Mouse (Mus musculus): ENCODE measurements around the gene Mbd3. TPM values are rescaled to one million over a fixed set of nuclear protein-coding genes. Genes with fewer than 3 reads are reported as not detected.

Gene Mbd3
- polyA plus RNA-seq, 1 experiment, result 199 TPM

DNA sequence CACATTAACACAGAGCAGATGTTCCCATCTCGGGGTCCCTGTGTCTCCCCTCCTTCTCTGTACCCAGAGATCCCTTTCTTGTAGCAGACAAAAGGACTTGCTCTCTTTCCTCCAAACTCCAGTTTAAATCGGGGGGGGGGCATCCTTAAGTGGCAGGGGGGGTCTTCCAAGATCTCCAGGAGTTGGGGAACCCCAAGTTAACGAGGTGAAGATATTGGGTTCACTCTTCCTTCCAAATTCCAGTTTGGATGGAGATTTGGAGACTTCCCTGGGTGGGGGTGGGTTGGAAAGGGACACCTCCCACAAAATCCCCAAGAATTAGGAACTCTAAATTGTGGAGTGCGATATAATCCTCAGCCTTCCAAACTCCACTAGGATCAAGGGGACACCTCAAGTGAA is 33.0 kb upstream of the Mbd3 start:
- no peaks in the 10 kb centered on the region for H3K27me3 ChIP-seq (ENCODE audit: control insufficient read depth, insufficient read depth, low read length)
- peak overlapping the region; percentile 62 for H3K4me3 ChIP-seq (replicated peaks; ENCODE audit: insufficient read depth, low read depth, low read length)
- DNase-seq, result no peak
- WGBS, result 7% methylated on average over 4 of the region's 4 CpGs
- no peak for TF ChIP-seq POLR2A (IDR thresholded peaks at IDR 0.05; ENCODE audit: borderline replicate concordance, insufficient read depth, low read length)
- no peak for TF ChIP-seq CTCF (IDR thresholded peaks at IDR 0.05; ENCODE audit: borderline replicate concordance, insufficient read depth, low read depth, low read length)
- H3K4me1 ChIP-seq (ENCODE audit: control insufficient read depth, insufficient read depth, low read length), result peaks cover 5% of the 10 kb centered on the region
- no peak overlapping the region for H3K27ac ChIP-seq (ENCODE audit: insufficient read depth, low read length)

DNA sequence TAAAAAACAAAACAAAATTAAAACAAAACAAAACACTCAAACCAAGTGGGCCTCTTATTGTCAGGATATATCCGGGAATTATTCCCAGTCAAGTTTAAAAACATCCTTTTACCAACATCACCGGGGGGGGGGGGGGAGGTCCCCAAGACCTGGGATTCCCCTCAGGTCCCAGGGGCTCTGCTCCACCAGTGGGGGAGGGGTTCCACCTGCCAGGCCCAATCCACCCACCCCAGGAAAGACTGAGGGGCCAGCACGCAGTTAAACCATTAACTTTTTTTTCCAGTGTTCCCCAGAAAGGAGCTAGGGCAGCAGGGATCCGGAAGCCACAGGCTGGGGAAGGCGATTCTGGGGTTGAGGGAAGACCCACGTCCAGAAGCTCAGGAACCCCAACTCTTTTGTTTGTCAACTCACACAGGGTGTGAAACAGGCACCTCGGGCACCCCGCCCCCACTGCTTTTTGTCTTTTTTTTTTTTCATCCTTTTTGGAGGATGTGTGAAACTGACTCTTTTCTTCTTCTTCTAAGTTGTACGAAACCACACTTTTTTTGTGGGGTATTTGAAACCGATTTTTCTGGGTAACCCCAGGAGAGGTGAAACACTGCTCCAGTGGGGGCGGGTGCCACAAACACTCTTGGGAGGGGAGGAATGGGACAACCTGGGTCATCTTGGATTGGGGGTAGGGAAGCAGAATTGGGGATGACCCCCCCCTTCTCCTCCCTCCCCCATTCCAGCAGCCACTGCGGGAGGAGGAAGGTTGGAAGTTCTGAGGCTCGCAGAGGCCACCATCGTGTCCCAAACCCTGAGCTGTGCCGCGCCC is 32.4 kb upstream of the Mbd3 start:
- Histone ChIP-seq H3K27ac (ENCODE audit: insufficient read depth, low read length) (no peak overlapping the region), H3K4me1 (ENCODE audit: control insufficient read depth, insufficient read depth, low read length) (peaks cover 5% of the 10 kb centered on the region), H3K4me3 (replicated peaks; ENCODE audit: insufficient read depth, low read depth, low read length) (no peak overlapping the region), H3K27me3 (ENCODE audit: control insufficient read depth, insufficient read depth, low read length) (no peaks in the 10 kb centered on the region)
- TF ChIP-seq POLR2A (IDR thresholded peaks at IDR 0.05; ENCODE audit: borderline replicate concordance, insufficient read depth, low read length) (no peak), CTCF (IDR thresholded peaks at IDR 0.05; ENCODE audit: borderline replicate concordance, insufficient read depth, low read depth, low read length) (no peak)
- DNase-seq, result no peak
- WGBS, result 17% methylated on average over 16 of the region's 16 CpGs

DNA sequence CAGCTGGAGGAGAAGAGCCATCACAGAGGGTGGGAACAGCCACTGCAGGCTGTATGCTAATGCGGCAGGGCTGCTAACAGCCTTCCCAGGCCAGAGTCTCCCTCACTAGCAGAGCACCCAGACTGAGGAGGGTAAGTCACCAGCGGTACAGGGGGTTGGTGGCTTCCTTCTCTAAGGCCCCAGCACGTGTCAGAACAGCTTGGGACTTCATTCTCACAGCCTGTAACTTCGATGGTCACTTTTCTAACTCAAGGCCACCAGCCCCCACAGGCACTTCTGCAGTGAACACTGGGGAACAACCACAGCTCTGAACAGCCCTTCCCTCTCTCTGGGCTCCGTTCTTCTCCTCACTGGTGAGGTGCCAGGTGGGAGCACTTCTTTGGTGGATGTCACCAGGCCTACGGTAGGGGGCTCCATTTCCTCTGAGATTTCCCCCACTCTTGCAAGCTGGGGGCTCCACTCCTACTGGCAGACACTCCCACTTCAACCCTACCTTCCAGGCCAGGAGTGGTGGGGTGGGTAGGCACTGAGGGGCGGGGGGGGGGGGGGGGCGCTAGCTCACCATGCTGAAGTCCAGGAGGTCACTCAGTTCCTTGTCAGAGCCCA is 31.1 kb upstream of the Mbd3 start:
- H3K4me1 ChIP-seq (ENCODE audit: control insufficient read depth, insufficient read depth, low read length), result peaks cover 5% of the 10 kb centered on the region
- WGBS, result 48% methylated on average over 8 of the region's 8 CpGs
- H3K27me3 ChIP-seq (ENCODE audit: control insufficient read depth, insufficient read depth, low read length), result no peaks in the 10 kb centered on the region
- no peak overlapping the region for H3K27ac ChIP-seq (ENCODE audit: insufficient read depth, low read length)
- H3K4me3 ChIP-seq (replicated peaks; ENCODE audit: insufficient read depth, low read depth, low read length), result no peak overlapping the region
- TF ChIP-seq CTCF (IDR thresholded peaks at IDR 0.05; ENCODE audit: borderline replicate concordance, insufficient read depth, low read depth, low read length) (no peak), POLR2A (IDR thresholded peaks at IDR 0.05; ENCODE audit: borderline replicate concordance, insufficient read depth, low read length) (no peak)
- no peak for DNase-seq

DNA sequence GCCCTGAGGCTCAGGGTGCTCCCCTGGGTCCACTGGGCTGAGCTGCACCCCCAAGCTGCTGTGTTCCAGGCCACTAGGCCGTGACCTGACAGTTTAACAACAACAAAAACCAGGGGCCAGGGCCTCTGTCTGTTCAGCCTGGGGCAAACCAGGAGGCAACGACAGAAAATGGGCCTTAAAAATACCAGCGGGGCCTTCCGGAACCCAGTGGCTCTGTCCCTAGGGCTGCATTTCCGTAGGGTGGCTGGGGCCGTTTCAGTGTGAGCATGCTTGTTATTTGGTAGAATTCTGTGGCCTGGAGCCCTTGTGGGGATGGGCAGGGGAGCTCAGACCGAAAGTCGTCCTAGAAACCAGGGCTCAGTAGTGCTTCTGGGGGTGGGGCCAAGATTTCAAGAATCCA is 30.4 kb upstream of the Mbd3 start:
- H3K4me3 ChIP-seq (replicated peaks; ENCODE audit: insufficient read depth, low read depth, low read length), result no peak overlapping the region
- no peak for DNase-seq
- TF ChIP-seq CTCF (IDR thresholded peaks at IDR 0.05; ENCODE audit: borderline replicate concordance, insufficient read depth, low read depth, low read length) (no peak), POLR2A (IDR thresholded peaks at IDR 0.05; ENCODE audit: borderline replicate concordance, insufficient read depth, low read length) (no peak)
- no peaks in the 10 kb centered on the region for H3K27me3 ChIP-seq (ENCODE audit: control insufficient read depth, insufficient read depth, low read length)
- WGBS, result 76% methylated on average over 8 of the region's 8 CpGs
- no peak overlapping the region for H3K27ac ChIP-seq (ENCODE audit: insufficient read depth, low read length)
- H3K4me1 ChIP-seq (ENCODE audit: control insufficient read depth, insufficient read depth, low read length), result peaks cover 5% of the 10 kb centered on the region

DNA sequence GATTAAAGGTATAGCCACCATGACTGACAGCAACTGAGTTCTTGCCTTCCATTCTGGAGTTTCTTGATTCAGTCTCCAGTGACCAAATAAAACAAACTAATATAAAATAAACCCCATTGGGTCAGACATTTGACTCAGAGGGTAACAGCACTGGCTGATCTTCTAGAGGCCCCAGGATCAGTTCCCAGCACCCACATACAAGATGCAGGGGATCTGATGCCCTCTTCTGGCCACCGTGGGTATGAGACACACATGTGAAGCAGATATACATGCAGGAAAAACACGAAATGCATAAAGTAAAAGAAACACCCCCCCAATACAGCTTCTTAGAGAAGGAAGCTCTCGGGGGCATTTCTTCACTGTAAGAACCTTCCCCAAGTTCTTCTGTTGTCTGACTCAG is 25.7 kb upstream of the Mbd3 start:
- no peak overlapping the region for H3K4me3 ChIP-seq (replicated peaks; ENCODE audit: insufficient read depth, low read depth, low read length)
- no peak for DNase-seq
- TF ChIP-seq POLR2A (IDR thresholded peaks at IDR 0.05; ENCODE audit: borderline replicate concordance, insufficient read depth, low read length), result no peak
- no peak for TF ChIP-seq CTCF (IDR thresholded peaks at IDR 0.05; ENCODE audit: borderline replicate concordance, insufficient read depth, low read depth, low read length)
- no peak overlapping the region for H3K27ac ChIP-seq (ENCODE audit: insufficient read depth, low read length)
- WGBS, result 94% methylated on average over 3 of the region's 3 CpGs
- H3K27me3 ChIP-seq (ENCODE audit: control insufficient read depth, insufficient read depth, low read length), result no peaks in the 10 kb centered on the region
- H3K4me1 ChIP-seq (ENCODE audit: control insufficient read depth, insufficient read depth, low read length), result peaks cover 4% of the 10 kb centered on the region; the same call in 1 of the 2 replicates

DNA sequence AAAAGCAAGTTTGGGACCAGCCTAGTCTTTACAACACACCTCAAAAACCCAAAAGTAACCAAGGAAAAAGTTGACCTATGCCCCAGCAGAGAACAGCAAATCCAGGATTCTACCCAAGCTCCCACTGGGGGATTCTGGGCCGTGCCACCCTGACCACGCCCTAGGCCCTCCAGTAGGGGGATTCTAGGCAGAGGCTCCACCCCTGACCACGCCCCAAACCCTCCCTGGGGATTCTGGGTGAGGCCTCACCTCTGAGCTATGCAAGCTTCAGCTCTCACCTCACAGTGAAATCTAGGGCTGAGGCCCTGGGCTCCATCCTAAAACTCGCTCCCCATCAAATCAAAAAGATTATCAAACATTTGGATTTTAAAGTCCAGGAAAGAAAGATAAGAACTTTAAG is 24.2 kb upstream of the Mbd3 start:
- no peak for TF ChIP-seq POLR2A (IDR thresholded peaks at IDR 0.05; ENCODE audit: borderline replicate concordance, insufficient read depth, low read length)
- no peak for TF ChIP-seq CTCF (IDR thresholded peaks at IDR 0.05; ENCODE audit: borderline replicate concordance, insufficient read depth, low read depth, low read length)
- H3K4me1 ChIP-seq (ENCODE audit: control insufficient read depth, insufficient read depth, low read length), result peaks cover 16% of the 10 kb centered on the region
- 62% methylated on average over 4 of the region's 4 CpGs for WGBS
- no peak overlapping the region for H3K4me3 ChIP-seq (replicated peaks; ENCODE audit: insufficient read depth, low read depth, low read length)
- no peak overlapping the region for H3K27ac ChIP-seq (ENCODE audit: insufficient read depth, low read length)
- DNase-seq, result no peak
- H3K27me3 ChIP-seq (ENCODE audit: control insufficient read depth, insufficient read depth, low read length), result no peaks in the 10 kb centered on the region

DNA sequence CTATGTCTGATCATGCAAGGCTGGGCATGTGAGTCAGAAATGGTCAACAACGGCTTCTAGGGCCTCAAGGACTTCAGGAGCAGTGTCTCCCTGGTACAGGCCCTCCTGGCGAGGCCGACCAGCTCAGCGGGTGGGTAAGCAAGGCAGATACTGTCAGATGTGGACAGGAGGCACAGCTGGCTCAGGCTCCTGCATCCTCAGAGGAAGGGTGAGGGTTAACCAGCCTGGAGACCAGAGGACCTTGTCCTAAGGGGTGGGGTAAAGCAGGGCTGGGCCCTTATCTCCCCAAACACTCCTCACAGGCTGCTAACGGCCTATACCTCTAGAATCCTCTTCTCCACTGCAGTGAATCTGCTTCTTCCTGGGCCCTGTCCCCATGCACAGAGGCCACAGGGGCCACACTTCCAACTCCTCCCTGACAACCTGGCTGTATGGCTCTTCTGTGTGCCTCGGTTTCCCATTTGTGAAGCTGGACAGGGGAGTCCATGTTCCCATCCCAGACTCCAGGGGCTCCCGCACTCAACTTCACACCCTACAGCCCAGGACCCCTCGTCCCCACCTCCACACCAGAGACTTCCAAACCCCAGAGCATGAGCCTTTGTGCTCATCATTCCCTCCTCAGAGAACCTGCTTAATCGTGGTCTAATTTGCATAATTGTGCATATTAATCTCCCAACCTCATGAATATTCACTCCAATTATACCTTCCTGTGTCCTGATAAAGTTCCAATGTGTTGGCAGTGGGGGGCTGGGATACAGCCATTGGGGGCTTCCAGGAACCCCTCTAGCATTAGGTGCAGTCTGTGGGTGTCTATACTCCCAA is 22.5 kb upstream of the Mbd3 start:
- H3K27ac ChIP-seq (ENCODE audit: insufficient read depth, low read length), result no peak overlapping the region
- DNase-seq, result no peak

More for the DNA sequence above, 22.5 kb upstream of the Mbd3 start:
- Histone ChIP-seq H3K27me3 (ENCODE audit: control insufficient read depth, insufficient read depth, low read length) (no peaks in the 10 kb centered on the region), H3K4me3 (replicated peaks; ENCODE audit: insufficient read depth, low read depth, low read length) (no peak overlapping the region), H3K4me1 (ENCODE audit: control insufficient read depth, insufficient read depth, low read length) (peaks cover 33% of the 10 kb centered on the region)
- TF ChIP-seq POLR2A (IDR thresholded peaks at IDR 0.05; ENCODE audit: borderline replicate concordance, insufficient read depth, low read length) (no peak), CTCF (IDR thresholded peaks at IDR 0.05; ENCODE audit: borderline replicate concordance, insufficient read depth, low read depth, low read length) (no peak)
- 72% methylated on average over 9 of the region's 9 CpGs for WGBS
